Mouse (Mus musculus) midbrain, embryonic 16.5 days (tissue): ENCODE results near the gene Smpdl3b. TPM values are rescaled to one million over a fixed set of nuclear protein-coding genes. Genes with fewer than 3 reads are reported as not detected.
A peak's percentile ranks its signal among the peaks of the same experiment; 100 is the strongest.

Experiments used
- ATAC-seq: fragments of 200-750 bp; cut with Nextera tagmentation; 2 replicates; pipeline ENCODE4 v1.8.0; 2017; ENCODE audit warnings: moderate TSS enrichment
- H3K27ac ChIP-seq: fragments of 300-500 bp; sonication (generic); 2 replicates; pipeline ENCODE4 v1.5.1; 2014; ENCODE audit warnings: mild to moderate bottlenecking, low read length, mixed read lengths
- H3K27me3 ChIP-seq: fragments of 300-500 bp; sonication (generic); 2 replicates; pipeline ENCODE4 v1.6.1; 2014; ENCODE audit warnings: low read depth, low read length, mixed read lengths; ENCODE audit not compliant: control insufficient read depth, insufficient read depth
- H3K36me3 ChIP-seq: fragments of 300-500 bp; sonication (generic); 2 replicates; pipeline ENCODE4 v1.6.1; 2014; ENCODE audit warnings: mild to moderate bottlenecking, low read length, moderate library complexity, mixed read lengths; ENCODE audit not compliant: control insufficient read depth, insufficient read depth
- H3K4me1 ChIP-seq: fragments of 300-500 bp; sonication (generic); 2 replicates; pipeline ENCODE4 v1.6.1; 2014; ENCODE audit warnings: mild to moderate bottlenecking, low read length, mixed read lengths; ENCODE audit not compliant: control insufficient read depth, insufficient read depth
- H3K4me2 ChIP-seq: fragments of 300-500 bp; sonication (generic); 2 replicates; pipeline ENCODE4 v1.6.1; 2014; ENCODE audit warnings: mild to moderate bottlenecking, low read length, mixed read lengths
- H3K4me3 ChIP-seq: fragments of 300-500 bp; sonication (generic); 2 replicates; pipeline ENCODE4 v1.5.1; 2014; ENCODE audit warnings: low read depth, mild to moderate bottlenecking, low read length, moderate library complexity, mixed read lengths
- H3K9ac ChIP-seq: fragments of 300-500 bp; sonication (generic); 2 replicates; pipeline ENCODE4 v1.6.1; 2014; ENCODE audit warnings: low read depth, low read length, mixed read lengths
- H3K9me3 ChIP-seq: fragments of 300-500 bp; sonication (generic); replicated peaks from 2 replicates; pipeline ENCODE4 v1.6.1; 2014; ENCODE audit warnings: mild to moderate bottlenecking, low read length, mixed read lengths; ENCODE audit not compliant: control insufficient read depth, poor library complexity, severe bottlenecking
- WGBS: fragments of 180-500 bp; shearing (Covaris S2); extraction: QIAGEN DNeasy Blood & Tissue Kit; methylation state at CpG from one replicate; pipeline ENCODE4 v1.1.7; 2014; 5-methylcytosine and 5-hydroxymethylcytosine counted together
- polyA plus RNA-seq: library from polyadenylated mRNA; unstranded; fragments of >200 nt; fragmentation: Nextera tagmentation; extraction: Ambion mirVana; gene quantifications from 2 replicates; pipeline ENCODE4 v1.2.1, GENCODE M21; 2015

Gene Smpdl3b
- polyA plus RNA-seq = 0.53 and 0.62 TPM in 2 replicates

GRCm38 (mm10) chr4:132756974-132757373 is at the start of gene Smpdl3b:
TSS of gene Smpdl3b (minus strand) at chr4:132757252.
- Histone ChIP-seq H3K36me3 (no peaks in the 10 kb centered on the region), H3K4me2 (peak within 1 kb of the TSS; percentile 92), H3K27me3 (peaks cover 8% of the 10 kb centered on the region; the same call in 1 of the 2 replicates), H3K9me3 (no peaks in the 10 kb centered on the region), H3K9ac (peak within 1 kb of the TSS; percentile 61), H3K4me3 (peak within 1 kb of the TSS; percentile 41), H3K4me1 (peaks cover 7% of the 10 kb centered on the region; the same call in 1 of the 2 replicates), H3K27ac (no peak within 1 kb of the TSS)
- 1% methylated on average over 22 of the region's 22 CpGs for WGBS
- ATAC-seq = no peak; the same call in 1 of the 2 replicates

- Histone ChIP-seq H3K27ac (no peak overlapping the region), H3K4me3 (no peak overlapping the region), H3K9ac (no peak overlapping the region), H3K4me1 (no peaks in the 10 kb centered on the region), H3K27me3 (no peaks in the 10 kb centered on the region), H3K9me3 (no peaks in the 10 kb centered on the region), H3K36me3 (no peaks in the 10 kb centered on the region), H3K4me2 (no peak overlapping the region)
- no peak for ATAC-seq
- 94% methylated on average over 7 of the region's 7 CpGs for WGBS
Measured at GRCm38 (mm10) chr4:132806620-132807191, 49.7 kb upstream of the Smpdl3b start.

- no peak overlapping the region for H3K9ac ChIP-seq
- no peaks in the 10 kb centered on the region for H3K4me1 ChIP-seq
- no peak for ATAC-seq
- H3K9me3 ChIP-seq = no peaks in the 10 kb centered on the region
- no peak overlapping the region for H3K4me2 ChIP-seq
- H3K27ac ChIP-seq = no peak overlapping the region
- no peaks in the 10 kb centered on the region for H3K27me3 ChIP-seq
- no peaks in the 10 kb centered on the region for H3K36me3 ChIP-seq
- 90% methylated on average over 12 of the region's 12 CpGs for WGBS
- no peak overlapping the region for H3K4me3 ChIP-seq
Measured at GRCm38 (mm10) chr4:132805599-132806197, 48.6 kb upstream of the Smpdl3b start.

- no peak overlapping the region for H3K9ac ChIP-seq
- H3K27ac ChIP-seq = no peak overlapping the region
- no peaks in the 10 kb centered on the region for H3K27me3 ChIP-seq
- no peaks in the 10 kb centered on the region for H3K36me3 ChIP-seq
- no peaks in the 10 kb centered on the region for H3K9me3 ChIP-seq
- WGBS = 86% methylated on average over 5 of the region's 5 CpGs
- no peak overlapping the region for H3K4me3 ChIP-seq
- ATAC-seq = no peak
- no peaks in the 10 kb centered on the region for H3K4me1 ChIP-seq
- H3K4me2 ChIP-seq = no peak overlapping the region
Measured at GRCm38 (mm10) chr4:132805146-132805545, 48.1 kb upstream of the Smpdl3b start.

GRCm38 (mm10) chr4:132804331-132804730 is 47.3 kb upstream of the Smpdl3b start:
- Histone ChIP-seq H3K36me3 (no peaks in the 10 kb centered on the region), H3K9ac (no peak overlapping the region), H3K27me3 (no peaks in the 10 kb centered on the region), H3K27ac (no peak overlapping the region), H3K9me3 (no peaks in the 10 kb centered on the region), H3K4me2 (no peak overlapping the region), H3K4me1 (no peaks in the 10 kb centered on the region), H3K4me3 (no peak overlapping the region)
- ATAC-seq = no peak
- 94% methylated on average over 6 of the region's 6 CpGs for WGBS

GRCm38 (mm10) chr4:132803876-132804275 is 46.8 kb upstream of the Smpdl3b start:
- no peaks in the 10 kb centered on the region for H3K9me3 ChIP-seq
- no peaks in the 10 kb centered on the region for H3K36me3 ChIP-seq
- no peaks in the 10 kb centered on the region for H3K27me3 ChIP-seq
- H3K4me1 ChIP-seq = no peaks in the 10 kb centered on the region
- ATAC-seq = no peak
- no peak overlapping the region for H3K4me2 ChIP-seq
- H3K27ac ChIP-seq = no peak overlapping the region
- WGBS = 97% methylated on average over 7 of the region's 7 CpGs
- H3K4me3 ChIP-seq = no peak overlapping the region
- no peak overlapping the region for H3K9ac ChIP-seq

GRCm38 (mm10) chr4:132803212-132803611 is 46.2 kb upstream of the Smpdl3b start:
- no peak overlapping the region for H3K4me3 ChIP-seq
- H3K9ac ChIP-seq = no peak overlapping the region
- no peak overlapping the region for H3K27ac ChIP-seq
- no peaks in the 10 kb centered on the region for H3K4me1 ChIP-seq
- no peak for ATAC-seq
- no peaks in the 10 kb centered on the region for H3K27me3 ChIP-seq
- 94% methylated on average over 5 of the region's 5 CpGs for WGBS
- H3K36me3 ChIP-seq = no peaks in the 10 kb centered on the region
- H3K4me2 ChIP-seq = no peak overlapping the region
- no peaks in the 10 kb centered on the region for H3K9me3 ChIP-seq

GRCm38 (mm10) chr4:132802171-132802637 is 45.2 kb upstream of the Smpdl3b start:
- no peak for ATAC-seq
- no peaks in the 10 kb centered on the region for H3K9me3 ChIP-seq
- no peak overlapping the region for H3K9ac ChIP-seq
- no peak overlapping the region for H3K4me3 ChIP-seq
- H3K27ac ChIP-seq = no peak overlapping the region
- 73% methylated on average over 16 of the region's 16 CpGs for WGBS
- H3K4me1 ChIP-seq = no peaks in the 10 kb centered on the region
- no peaks in the 10 kb centered on the region for H3K36me3 ChIP-seq
- H3K4me2 ChIP-seq = no peak overlapping the region
- no peaks in the 10 kb centered on the region for H3K27me3 ChIP-seq
